Mouse (Mus musculus) hindbrain, embryonic 10.5 days (tissue): ENCODE results near the gene Gm7792. TPM values are rescaled to one million over a fixed set of nuclear protein-coding genes. Genes with fewer than 3 reads are reported as not detected.
"Not testable (repeated sequence)": the region's sequence is repeated elsewhere in the genome, so short reads cannot be mapped to it uniquely, and the experiment has no call there.

Experiments
- DNase-seq: peaks from one replicate; pipeline ENCODE4 v3.0.0-alpha.2; 2017; ENCODE audit warnings: low spot score
- H3K27ac ChIP-seq: fragments of 300-500 bp; sonication (generic); 2 replicates; pipeline ENCODE4 v1.5.1; 2016; ENCODE audit warnings: mild to moderate bottlenecking, moderate library complexity
- H3K27me3 ChIP-seq: fragments of 300-500 bp; sonication (generic); 2 replicates; pipeline ENCODE4 v1.6.1; 2016; ENCODE audit warnings: mild to moderate bottlenecking; ENCODE audit not compliant: poor library complexity, insufficient read depth, severe bottlenecking
- H3K36me3 ChIP-seq: fragments of 300-500 bp; sonication (generic); 2 replicates; pipeline ENCODE4 v1.6.1; 2016; ENCODE audit warnings: mild to moderate bottlenecking, moderate library complexity
- H3K4me1 ChIP-seq: fragments of 300-500 bp; sonication (generic); replicated peaks from 2 replicates; pipeline ENCODE4 v1.6.1; 2016; ENCODE audit warnings: mild to moderate bottlenecking
- H3K4me3 ChIP-seq: fragments of 300-500 bp; sonication (generic); 2 replicates; pipeline ENCODE4 v1.5.1; 2016; ENCODE audit warnings: mild to moderate bottlenecking, moderate library complexity
- H3K9me3 ChIP-seq: fragments of 300-500 bp; sonication (generic); 2 replicates; pipeline ENCODE4 v1.6.1; 2016; ENCODE audit warnings: mild to moderate bottlenecking, moderate library complexity
- WGBS: fragments of 180-500 bp; shearing (Covaris S2); methylation state at CpG from one replicate; pipeline ENCODE4 v1.1.7; 2016; 5-methylcytosine and 5-hydroxymethylcytosine counted together
- polyA plus RNA-seq: library from polyadenylated mRNA; unstranded; fragments of >200 nt; fragmentation: Nextera tagmentation; extraction: Ambion mirVana; gene quantifications from 2 replicates; pipeline ENCODE4 v1.2.1, GENCODE M21; 2016

Gm7792 gene
- polyA plus RNA-seq = not detected in 2 replicates

GRCm38 (mm10) chr5:93843476-93843875 lies at the start of gene Gm7792:
TSS of gene Gm7792 (plus strand) at chr5:93843776.
- not testable (repeated sequence) for DNase-seq, H3K4me1 ChIP-seq, H3K36me3 ChIP-seq, H3K27me3 ChIP-seq, H3K4me3 ChIP-seq, H3K27ac ChIP-seq, H3K9me3 ChIP-seq
- 83% methylated on average over 1 of the region's 2 CpGs for WGBS

Other genes with a start within 250 kb of the Gm7792 start
- gene C87414, start 172.2 kb upstream of the Gm7792 start, polyA plus RNA-seq = not detected in 2 replicates
- not detected in 2 replicates for gene Gm16429, start 85.3 kb downstream of the Gm7792 start, polyA plus RNA-seq
- gene BC061212, start 226.8 kb downstream of the Gm7792 start, polyA plus RNA-seq = not detected in 2 replicates
- not detected in 2 replicates for gene Gm6351, start 232.6 kb downstream of the Gm7792 start, polyA plus RNA-seq